Mouse (Mus musculus): ENCODE data around the gene Six4.

GRCm38 (mm10) chr12:73090672-73091335 is 22.5 kb downstream of the Six4 start:
- no peak for TF ChIP-seq CTCF (IDR thresholded peaks at IDR 0.05; ENCODE audit: control insufficient read depth, insufficient read depth, insufficient read length)
- TF ChIP-seq MYOG (IDR thresholded peaks at IDR 0.05; ENCODE audit: control insufficient read depth, extremely low read depth, insufficient read length) = no peak
